Mouse (Mus musculus) bone marrow, adult 2 months (tissue): ENCODE measurements at regions not wholly inside any gene's neighbourhood (a gene's known extent, or its start where the extent isn't known, plus 50 kb on each side); places are given as distances from the start of the nearest gene placed in this dataset.

Source experiments
- H3K27ac ChIP-seq: fragments of 200-500 bp; 2 replicates; pipeline ENCODE4 v1.5.1; 2012; ENCODE audit warnings: low read depth, mild to moderate bottlenecking, control low read depth, inconsistent platforms, low read length; ENCODE audit not compliant: control insufficient read depth, poor library complexity, insufficient read depth
- H3K4me1 ChIP-seq: fragments of 200-500 bp; 2 replicates; pipeline ENCODE4 v1.6.1; 2011; ENCODE audit warnings: low read length; ENCODE audit not compliant: control insufficient read depth, insufficient read depth
- H3K4me3 ChIP-seq: fragments of 200-500 bp; replicated peaks from 2 replicates; pipeline ENCODE3; 2011; ENCODE audit warnings: mild to moderate bottlenecking, low read depth, low read length, control low read depth; ENCODE audit not compliant: control insufficient read depth
- CTCF ChIP-seq: fragments of 200-500 bp; IDR thresholded peaks from 2 replicates; pipeline ENCODE4 v1.5.1; 2011; ENCODE audit warnings: low read length, control low read depth; ENCODE audit not compliant: control insufficient read depth, insufficient read depth
- POLR2A ChIP-seq: fragments of 200-500 bp; IDR thresholded peaks from 2 replicates; pipeline ENCODE4 v1.6.1; 2011; ENCODE audit warnings: low read depth, mild to moderate bottlenecking, control low read depth, low read length, borderline replicate concordance; ENCODE audit not compliant: control insufficient read depth
- WGBS: fragments of 180-500 bp; shearing (Covaris S2); methylation state at CpG from one replicate; pipeline ENCODE4 v1.1.7; 2018; 5-methylcytosine and 5-hydroxymethylcytosine counted together

DNA sequence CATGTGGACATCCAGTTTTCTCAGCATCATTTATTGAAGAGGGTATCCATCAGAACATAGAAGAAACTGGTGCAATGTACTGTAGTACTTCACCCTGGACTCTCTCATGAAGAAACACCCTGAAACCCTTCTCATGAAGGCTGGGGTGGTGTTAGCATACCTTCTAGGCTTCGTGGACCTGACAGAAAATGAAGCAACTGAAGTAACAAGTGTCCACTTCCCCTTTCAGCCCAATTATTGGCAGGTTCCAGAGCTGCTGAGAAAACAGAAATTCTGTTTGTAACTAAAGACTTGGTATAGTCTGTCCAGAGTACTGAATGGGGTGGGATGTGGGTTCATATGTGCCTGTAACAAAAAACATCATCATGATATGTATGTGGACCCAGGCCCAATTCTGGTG, 231.4 kb upstream of the Fggy start:
- 0% methylated on average over 1 of the region's 1 CpGs for WGBS
- H3K27ac ChIP-seq = no peak overlapping the region
- no peak overlapping the region for H3K4me3 ChIP-seq
- no peaks in the 10 kb centered on the region for H3K4me1 ChIP-seq
- TF ChIP-seq POLR2A = no peak
- no peak for TF ChIP-seq CTCF

GRCm38 (mm10) chr4:95339822-95340221, 217.5 kb upstream of the Fggy start:
- TF ChIP-seq POLR2A (no peak), CTCF (no peak)
- WGBS = 39% methylated on average over 2 of the region's 2 CpGs
- H3K27ac ChIP-seq = no peak overlapping the region
- H3K4me3 ChIP-seq = no peak overlapping the region
- H3K4me1 ChIP-seq = no peaks in the 10 kb centered on the region

DNA sequence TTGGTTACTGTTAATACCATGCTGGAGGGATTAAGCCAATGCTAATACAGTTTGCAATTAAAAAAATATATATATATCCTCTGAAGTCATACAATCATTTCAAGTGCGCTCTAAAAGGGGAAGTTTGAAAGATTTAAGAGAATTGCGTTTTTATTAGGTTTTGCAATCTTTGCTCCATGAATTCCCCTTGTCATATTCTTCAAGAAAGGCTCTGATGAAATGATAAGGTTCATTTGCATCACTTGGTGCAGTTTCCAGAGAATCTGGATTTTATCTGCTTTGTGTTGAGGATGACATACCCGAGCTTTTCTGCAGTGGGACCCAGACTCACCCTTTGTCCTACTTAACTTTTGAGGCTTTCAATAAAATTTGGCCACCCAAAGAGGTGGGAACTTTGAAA, 216.4 kb upstream of the Fggy start:
- no peak overlapping the region for H3K4me3 ChIP-seq
- 6% methylated on average over 3 of the region's 3 CpGs for WGBS
- TF ChIP-seq CTCF (no peak), POLR2A (no peak)
- H3K27ac ChIP-seq = no peak overlapping the region
- no peaks in the 10 kb centered on the region for H3K4me1 ChIP-seq

DNA sequence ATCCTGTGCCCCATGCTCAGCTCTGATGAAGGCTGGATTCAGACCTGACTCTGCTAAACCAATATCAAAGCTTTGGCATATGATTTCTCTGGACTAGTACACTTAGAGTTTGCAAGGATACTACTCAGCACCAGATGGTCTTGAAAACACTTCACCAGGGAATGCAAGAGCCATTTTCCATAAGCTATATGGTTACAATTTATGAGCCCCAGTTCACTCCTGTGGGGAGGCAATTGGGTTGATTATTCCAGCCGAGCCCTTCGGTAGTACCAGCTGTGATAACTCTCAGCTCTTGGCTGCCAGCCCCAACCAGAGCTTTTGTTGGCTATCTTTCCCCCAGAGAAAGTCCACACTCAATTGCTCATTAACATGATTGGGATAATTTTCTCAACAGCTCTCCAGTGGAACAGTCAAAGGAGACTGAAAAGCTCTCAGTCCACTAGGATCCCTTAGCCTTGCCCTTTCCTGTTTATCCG, 210.5 kb upstream of the Fggy start:
- H3K4me3 ChIP-seq = no peak overlapping the region
- WGBS = 70% methylated on average over 3 of the region's 3 CpGs
- H3K4me1 ChIP-seq = no peaks in the 10 kb centered on the region
- no peak overlapping the region for H3K27ac ChIP-seq
- TF ChIP-seq POLR2A (no peak), CTCF (no peak)

DNA sequence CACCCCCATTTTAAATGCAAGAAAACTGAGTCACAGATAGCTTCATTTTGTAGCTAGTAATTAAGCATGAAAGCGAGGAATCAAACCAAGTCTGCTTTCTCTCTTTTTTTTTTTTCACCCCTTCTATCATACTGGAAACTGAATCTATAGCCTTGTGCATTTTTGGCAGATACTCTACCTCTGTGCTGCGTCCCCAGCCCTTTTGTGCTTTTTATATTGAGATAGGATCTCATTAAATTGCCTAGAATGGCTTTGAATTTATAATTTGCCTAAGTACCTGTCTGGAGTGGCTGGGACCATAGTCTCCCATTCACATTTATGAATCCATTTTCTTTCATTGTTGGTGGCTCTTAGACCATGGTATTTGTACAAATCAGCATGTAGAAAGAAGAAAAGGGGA, 209.9 kb upstream of the Fggy start:
- 82% methylated on average over 2 of the region's 2 CpGs for WGBS
- TF ChIP-seq POLR2A = no peak
- TF ChIP-seq CTCF = no peak
- H3K27ac ChIP-seq = no peak overlapping the region

GRCm38 (mm10) chr4:95348405-95349123, 208.7 kb upstream of the Fggy start:
- TF ChIP-seq CTCF (no peak), POLR2A (no peak)
- 47% methylated on average over 4 of the region's 4 CpGs for WGBS
- Histone ChIP-seq H3K4me1 (no peaks in the 10 kb centered on the region; the same call in 1 of the 2 replicates), H3K4me3 (no peak overlapping the region), H3K27ac (no peak overlapping the region)

More for the DNA sequence above, 209.9 kb upstream of the Fggy start:
- H3K4me3 ChIP-seq = no peak overlapping the region
- H3K4me1 ChIP-seq = no peaks in the 10 kb centered on the region

DNA sequence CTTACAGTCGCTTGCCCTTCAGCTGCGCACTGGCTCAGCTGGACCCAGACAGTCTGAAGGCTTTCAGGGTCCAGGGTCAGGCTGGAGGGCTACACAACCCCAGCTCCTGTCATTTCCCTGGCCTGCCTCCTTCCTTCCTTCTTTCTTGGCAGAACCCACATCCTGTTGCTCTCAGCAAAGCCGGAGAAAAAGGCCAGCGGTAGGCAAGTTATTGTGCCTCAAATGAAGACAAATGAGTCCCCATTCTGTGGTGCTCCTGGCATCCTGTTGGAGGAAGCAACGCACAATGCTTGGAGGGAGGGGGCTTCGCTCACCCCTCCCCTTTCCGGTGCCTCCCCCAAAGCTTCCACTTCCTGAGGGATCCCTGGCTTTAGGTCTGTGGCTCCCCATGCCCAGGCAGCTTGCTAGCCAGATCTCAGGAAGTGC, 203.4 kb upstream of the Fggy start:
- TF ChIP-seq POLR2A = no peak
- no peak for TF ChIP-seq CTCF
- H3K4me3 ChIP-seq = no peak overlapping the region
- H3K27ac ChIP-seq = no peak overlapping the region
- 7% methylated on average over 7 of the region's 7 CpGs for WGBS
- H3K4me1 ChIP-seq = no peaks in the 10 kb centered on the region; the same call in 1 of the 2 replicates

- TF ChIP-seq POLR2A (no peak), CTCF (no peak)
- no peaks in the 10 kb centered on the region; the same call in 1 of the 2 replicates for H3K4me1 ChIP-seq
- H3K27ac ChIP-seq = no peak overlapping the region
- 71% methylated on average over 2 of the region's 2 CpGs for WGBS
- no peak overlapping the region for H3K4me3 ChIP-seq
These were observed 198.6 kb upstream of the Fggy start for GRCm38 (mm10) chr4:95358674-95359073.
